Mouse (Mus musculus) MEL (cell line): ENCODE measurements around the gene Grb2. TPM values are rescaled to one million over a fixed set of nuclear protein-coding genes. Genes with fewer than 3 reads are reported as not detected.

Experiments
- DNase-seq: peaks from one replicate; pipeline ENCODE4 v3.0.0; 2011; ENCODE audit warnings: low read depth, low spot score
- H3K27ac ChIP-seq: 2 replicates; pipeline ENCODE4 v1.5.1; 2012; ENCODE audit warnings: low read depth, mild to moderate bottlenecking, control low read depth, low read length, moderate library complexity; ENCODE audit not compliant: control insufficient read depth
- H3K27me3 ChIP-seq, 2 experiments: fragments of 150-350 bp in 1 of 2; sonication (generic) in 1 of 2; 2 replicates each; pipeline ENCODE4 v1.6.1; 2012; ENCODE audit warnings: low read length in 2 of 2, mild to moderate bottlenecking in 2 of 2, improper control_type of control experiment in 1 of 2, moderate library complexity in 1 of 2; ENCODE audit not compliant: insufficient read depth in 2 of 2, control insufficient read depth in 1 of 2
- H3K36me3 ChIP-seq, 2 experiments: 2 replicates each; pipeline ENCODE4 v1.6.1; 2012 to 2014; ENCODE audit warnings: low read length in 2 of 2, improper control_type of control experiment in 1 of 2, inconsistent platforms in 1 of 2, mild to moderate bottlenecking in 1 of 2; ENCODE audit not compliant: insufficient read depth in 2 of 2, control insufficient read depth in 1 of 2
- H3K4me1 ChIP-seq, 2 experiments: fragments of 150-350 bp in 1 of 2; sonication (generic) in 1 of 2; 2 replicates each; pipeline ENCODE4 v1.6.1; 2012; ENCODE audit warnings: low read length in 2 of 2, improper control_type of control experiment in 1 of 2, mild to moderate bottlenecking in 1 of 2; ENCODE audit not compliant: insufficient read depth in 2 of 2, control insufficient read depth in 1 of 2
- H3K4me3 ChIP-seq, 2 experiments: fragments of 150-350 bp in 1 of 2; sonication (generic) in 1 of 2; 2 replicates each; pipeline ENCODE4 v1.5.1; 2012; ENCODE audit warnings: low read depth in 2 of 2, low read length in 2 of 2, mild to moderate bottlenecking in 2 of 2, moderate library complexity in 2 of 2, control low read depth in 1 of 2, improper control_type of control experiment in 1 of 2; ENCODE audit not compliant: control insufficient read depth in 1 of 2, insufficient read depth in 1 of 2
- H3K79me2 ChIP-seq: 2 replicates; pipeline ENCODE4 v1.6.1; 2012; ENCODE audit warnings: mild to moderate bottlenecking, low read length, moderate library complexity; ENCODE audit not compliant: control insufficient read depth, poor library complexity, insufficient read depth
- H3K9ac ChIP-seq: 2 replicates; pipeline ENCODE4 v1.6.1; 2012; ENCODE audit warnings: low read depth, mild to moderate bottlenecking, control low read depth, low read length, moderate library complexity; ENCODE audit not compliant: control insufficient read depth, poor library complexity, severe bottlenecking
- H3K9me3 ChIP-seq: fragments of 150-350 bp; sonication (generic); replicated peaks from 2 replicates; pipeline ENCODE4 v1.6.1; 2012; ENCODE audit warnings: mild to moderate bottlenecking, low read length, improper control_type of control experiment, moderate library complexity; ENCODE audit not compliant: insufficient read depth
- CHD1 ChIP-seq: IDR thresholded peaks from 2 replicates; pipeline ENCODE4 v1.6.1; 2012; ENCODE audit warnings: low read depth, mild to moderate bottlenecking, inconsistent platforms, low read length, improper control_type of control experiment
- CTCF ChIP-seq, 3 experiments: IDR thresholded peaks in 2 of 3; conservative IDR thresholded peaks in 1 of 3; 2 replicates each; pipeline ENCODE4 v1.5.1; 2011 to 2012; ENCODE audit warnings: low read length in 3 of 3, low read depth in 2 of 3, mild to moderate bottlenecking in 2 of 3, improper control_type of control experiment in 1 of 3, inconsistent platforms in 1 of 3, mixed read lengths in 1 of 3, moderate library complexity in 1 of 3; ENCODE audit not compliant: control insufficient read depth in 1 of 3, insufficient read depth in 1 of 3, poor library complexity in 1 of 3, severe bottlenecking in 1 of 3
- EP300 ChIP-seq, 2 experiments: IDR thresholded peaks; 2 replicates each; pipeline ENCODE4 v1.6.1; 2011; ENCODE audit warnings: improper control_type of control experiment in 2 of 2, low read length in 2 of 2, low read depth in 1 of 2, mild to moderate bottlenecking in 1 of 2
- ETS1 ChIP-seq: IDR thresholded peaks from 2 replicates; pipeline ENCODE4 v1.6.1; 2012; ENCODE audit warnings: low read depth, mild to moderate bottlenecking, inconsistent platforms, low read length, improper control_type of control experiment, moderate library complexity
- GATA1 ChIP-seq: IDR thresholded peaks from 2 replicates; pipeline ENCODE4 v1.6.1; 2011; ENCODE audit warnings: low read depth, low read length, improper control_type of control experiment
- HCFC1 ChIP-seq: IDR thresholded peaks from 2 replicates; pipeline ENCODE4 v1.6.1; 2012; ENCODE audit warnings: low read depth, mild to moderate bottlenecking, inconsistent platforms, low read length, improper control_type of control experiment, moderate library complexity
- MAX ChIP-seq: IDR thresholded peaks from 2 replicates; pipeline ENCODE4 v1.6.1; 2011; ENCODE audit warnings: low read length, improper control_type of control experiment
- MAZ ChIP-seq: IDR thresholded peaks from 2 replicates; pipeline ENCODE4 v1.6.1; 2012; ENCODE audit warnings: low read depth, mild to moderate bottlenecking, inconsistent platforms, low read length, improper control_type of control experiment
- MXI1 ChIP-seq: IDR thresholded peaks from 2 replicates; pipeline ENCODE4 v1.6.1; 2011; ENCODE audit warnings: mild to moderate bottlenecking, low read depth, low read length, improper control_type of control experiment
- RAD21 ChIP-seq: IDR thresholded peaks from 2 replicates; pipeline ENCODE4 v1.6.1; 2011; ENCODE audit warnings: mild to moderate bottlenecking, low read depth, low read length, improper control_type of control experiment
- RCOR1 ChIP-seq: IDR thresholded peaks from 2 replicates; pipeline ENCODE4 v1.6.1; 2012; ENCODE audit warnings: low read depth, mild to moderate bottlenecking, inconsistent platforms, low read length, improper control_type of control experiment
- SIN3A ChIP-seq: IDR thresholded peaks from 2 replicates; pipeline ENCODE4 v1.6.1; 2012; ENCODE audit warnings: low read length, improper control_type of control experiment, inconsistent platforms
- SMC3 ChIP-seq: IDR thresholded peaks from 2 replicates; pipeline ENCODE4 v1.6.1; 2011; ENCODE audit warnings: low read depth, low read length, improper control_type of control experiment
- TBP ChIP-seq: IDR thresholded peaks from 2 replicates; pipeline ENCODE4 v1.8.0; 2011; ENCODE audit warnings: low read depth, low read length, improper control_type of control experiment
- TCF12 ChIP-seq: IDR thresholded peaks from 2 replicates; pipeline ENCODE4 v1.6.1; 2014; ENCODE audit warnings: low read depth, mild to moderate bottlenecking, inconsistent platforms, low read length, improper control_type of control experiment, moderate library complexity
- UBTF ChIP-seq: IDR thresholded peaks from 2 replicates; pipeline ENCODE4 v1.6.1; 2012; ENCODE audit warnings: low read depth, mild to moderate bottlenecking, inconsistent platforms, low read length, improper control_type of control experiment, moderate library complexity, borderline replicate concordance; ENCODE audit not compliant: insufficient read depth
- ZC3H11A ChIP-seq: IDR thresholded peaks from 2 replicates; pipeline ENCODE4 v1.6.1; 2012; ENCODE audit warnings: low read depth, mild to moderate bottlenecking, inconsistent platforms, low read length, improper control_type of control experiment
- polyA plus RNA-seq, 2 experiments: library from polyadenylated mRNA; stranded (reverse) in 1 of 2; unstranded in 1 of 2; fragments of >175 nt in 1 of 2; fragments of >200 nt in 1 of 2; gene quantifications; 2 replicates each; pipeline versions ENCODE4 v1.2.1 to v1.2.4; 2012; ENCODE audit warnings: low replicate concordance in 2 of 2, low read depth in 1 of 2; ENCODE audit not compliant: insufficient read length in 2 of 2, insufficient read depth in 1 of 2, missing spikeins in 1 of 2
- total RNA-seq: library from RNA; depleted of rRNA; stranded (reverse); fragments of 300-350 nt; gene quantifications from 2 replicates; pipeline ENCODE4 v1.2.3, GENCODE M21; 2012

Gene Grb2
- total and polyA plus RNA-seq, 3 experiments = 75.3 to 261 TPM; not detected in 1

- TF ChIP-seq GATA1 (no peak), CTCF (IDR thresholded peaks at IDR 0.05 in 2 of 3, conservative IDR thresholded peaks at IDR 0.05 in 1 of 3; ENCODE audit: control insufficient read depth in 1 of 3, insufficient read depth in 1 of 3, low read depth in 2 of 3, low read length in 3 of 3, poor library complexity in 1 of 3, severe bottlenecking in 1 of 3) (peak; percentile 54 to 79 (median 63); a peak in 5 of 6 replicates), TCF12 (0 out of 2 replicates have a peak, but pooled peaks have one; percentile 29), ZC3H11A (peak; percentile 73), MXI1 (no peak), MAZ (peak; percentile 91), RCOR1 (peak; percentile 14; the same call in 1 of the 2 replicates), SMC3 (peak; percentile 77), UBTF (no peak), SIN3A (peak; percentile 43; the same call in 1 of the 2 replicates), ETS1 (0 out of 2 replicates have a peak, but pooled peaks have one; percentile 31), EP300 (IDR thresholded peaks at IDR 0.05; ENCODE audit: low read depth in 1 of 2, low read length in 2 of 2) (peak in 1 of 2 experiments; percentile 53; a peak in 2 of 4 replicates), MAX (no peak), HCFC1 (peak; percentile 52; the same call in 1 of the 2 replicates), RAD21 (peak; percentile 67), TBP (no peak)
- H3K27ac ChIP-seq = peak overlapping the region; percentile 84
- peak overlapping the region; percentile 23 for H3K9ac ChIP-seq
- DNase-seq = peak; percentile 85
- H3K9me3 ChIP-seq = no peaks in the 10 kb centered on the region
- H3K79me2 ChIP-seq = peaks cover 17% of the 10 kb centered on the region
- no peak overlapping the region for H3K4me3 ChIP-seq
- H3K4me1 ChIP-seq = peaks cover 18 to 58% of the 10 kb centered on the region in 2 experiments
- H3K27me3 ChIP-seq = no peaks in the 10 kb centered on the region
- peaks cover 0 to 57% of the 10 kb centered on the region in 2 experiments; a peak in 2 of 4 replicates for H3K36me3 ChIP-seq
Measured at GRCm38 (mm10) chr11:115714491-115714890, 6.1 kb upstream of the Grb2 start.

- Histone ChIP-seq H3K4me3 (peak overlapping the region in 1 of 2 experiments; percentile 10; a peak in 1 of 4 replicates), H3K4me1 (peaks cover 17 to 53% of the 10 kb centered on the region in 2 experiments), H3K36me3 (peaks cover 0 to 52% of the 10 kb centered on the region in 2 experiments; a peak in 2 of 4 replicates), H3K27me3 (no peaks in the 10 kb centered on the region), H3K9ac (peak overlapping the region; percentile 63), H3K9me3 (no peaks in the 10 kb centered on the region), H3K79me2 (peaks cover 25% of the 10 kb centered on the region), H3K27ac (peak overlapping the region; percentile 100)
- TF ChIP-seq CHD1 = peak; percentile 85; the same call in 1 of the 2 replicates
- no peak for TF ChIP-seq UBTF
- DNase-seq = no peak
Measured at GRCm38 (mm10) chr11:115713447-115713846, 5.0 kb upstream of the Grb2 start.
